ENCODE assay signal across 22 mouse cellular contexts in the genomic region with DNA sequence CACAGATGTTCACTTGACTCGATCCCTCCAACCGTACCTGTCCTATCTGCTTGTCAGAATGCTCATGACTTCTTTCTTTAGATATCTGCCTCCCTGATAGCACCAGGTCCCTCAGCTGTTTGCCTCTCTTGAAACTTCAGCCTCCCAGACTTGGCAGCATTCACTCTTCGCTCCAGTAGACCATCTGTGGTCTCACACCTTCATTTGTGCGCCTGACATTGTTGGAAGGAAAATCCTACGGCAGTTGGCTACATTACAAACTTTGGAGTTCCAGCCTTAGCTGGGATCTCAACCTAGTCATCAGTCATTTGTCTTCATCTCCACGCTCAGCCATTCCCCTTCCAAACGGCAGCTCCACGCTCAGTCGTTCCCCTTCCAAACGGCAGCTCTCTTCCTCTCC.
DNase-seq lines count a peak whose midpoint lies in the region; ATAC-seq and TF ChIP-seq lines count a peak whose summit lies in the region.
"Had no signal": no experiment of that assay in that cellular context is flagged by ENCODE, and none has a peak within 500 bp of the region (broad histone marks: within the 10 kb centered on the region; RNA-seq: fewer than 3 reads in every experiment).

No protein-coding gene starts in this region.

- H3K27me3 ChIP-seq in forebrain, embryonic 14.5 days (replicated peaks; ENCODE audit: control insufficient read depth, insufficient read depth, low read length): no peaks in the 10 kb centered on the region
- no peaks in the 10 kb centered on the region for H3K27me3 ChIP-seq in forebrain, embryonic 10.5 days (ENCODE audit: poor library complexity, severe bottlenecking)
- H3K27me3 ChIP-seq in hindbrain, embryonic 13.5 days: no peaks in the 10 kb centered on the region
- H3K27me3 ChIP-seq: embryonic facial prominence, embryonic 12.5 days; embryonic facial prominence, embryonic 15.5 days; forebrain, embryonic 15.5 days; hindbrain, embryonic 12.5 days; intestine, embryonic 15.5 days had no signal

- intact Hi-C loops in left cerebral cortex, postnatal 36 days (cut with DNase I): no loop called here

- no peak overlapping the region for H3K9ac ChIP-seq in forebrain, embryonic 14.5 days (ENCODE audit: low read length)
- H3K9ac ChIP-seq in hindbrain, embryonic 13.5 days: no peak overlapping the region
- H3K9ac ChIP-seq: embryonic facial prominence, embryonic 12.5 days; embryonic facial prominence, embryonic 15.5 days; forebrain, embryonic 15.5 days; hindbrain, embryonic 12.5 days; intestine, embryonic 15.5 days had no signal

- no peaks in the 10 kb centered on the region for H3K9me3 ChIP-seq in forebrain, embryonic 14.5 days (replicated peaks; ENCODE audit: control insufficient read depth, low read length)
- H3K9me3 ChIP-seq in forebrain, embryonic 10.5 days: no peaks in the 10 kb centered on the region
- H3K9me3 ChIP-seq in hindbrain, embryonic 13.5 days: no peaks in the 10 kb centered on the region
- H3K9me3 ChIP-seq: embryonic facial prominence, embryonic 12.5 days; embryonic facial prominence, embryonic 15.5 days; forebrain, embryonic 15.5 days; hindbrain, embryonic 12.5 days; intestine, embryonic 15.5 days had no signal

- peak; percentile 62 for DNase-seq in forebrain, embryonic 14.5 days (ENCODE audit: low spot score)
- DNase-seq in forebrain, embryonic 10.5 days (ENCODE audit: extremely low spot score, low spot score): no peak
- no peak for DNase-seq in frontal cortex, postnatal 14 days (ENCODE audit: low spot score in 2 of 2)
- peak; percentile 22 to 26 for DNase-seq in left cerebral cortex, postnatal 36 days (ENCODE audit: low spot score in 2 of 2)
- DNase-seq in left cerebral cortex, adult 8-10 months (ENCODE audit: low spot score in 2 of 2): no peak
- DNase-seq in brain, embryonic 14.5 days (ENCODE audit: low read depth): peak; percentile 59
- DNase-seq: adrenal gland, adult 2 months; adrenal gland, postnatal 14 days; cerebellum, adult 2 months; gastrocnemius, postnatal 25 days; kidney, adult 11 months; kidney, adult 8-10 months had no signal

- TF ChIP-seq POLR2A in brain, embryonic 14.5 days (IDR thresholded peaks at IDR 0.05; ENCODE audit: borderline replicate concordance, extremely low read depth, insufficient read depth, insufficient read length, poor library complexity, severe bottlenecking): no peak

- no peak overlapping the region for H3K4me2 ChIP-seq in forebrain, embryonic 14.5 days (ENCODE audit: low read length)
- no peak overlapping the region for H3K4me2 ChIP-seq in hindbrain, embryonic 13.5 days
- H3K4me2 ChIP-seq: embryonic facial prominence, embryonic 12.5 days; embryonic facial prominence, embryonic 15.5 days; forebrain, embryonic 15.5 days; heart, embryonic 11.5 days; hindbrain, embryonic 12.5 days; intestine, embryonic 15.5 days had no signal

- WGBS in forebrain, embryonic 14.5 days: 73% methylated on average over 10 of the region's 10 CpGs
- 93% methylated on average over 10 of the region's 10 CpGs for WGBS in forebrain, embryonic 10.5 days
- 90% methylated on average over 10 of the region's 10 CpGs for WGBS in hindbrain, embryonic 13.5 days

- TF ChIP-seq CTCF in brain, embryonic 14.5 days (IDR thresholded peaks at IDR 0.05; ENCODE audit: borderline replicate concordance, extremely low read depth, insufficient read depth, insufficient read length): no peak

- H3K4me1 ChIP-seq in forebrain, embryonic 14.5 days (ENCODE audit: control insufficient read depth, insufficient read depth, low read length): no peaks in the 10 kb centered on the region
- peaks cover 4% of the 10 kb centered on the region for H3K4me1 ChIP-seq in forebrain, embryonic 10.5 days
- 0 out of 2 replicates have a peak, but pooled peaks cover under 1% of the 10 kb centered on the region for H3K4me1 ChIP-seq in hindbrain, embryonic 13.5 days (replicated peaks)
- H3K4me1 ChIP-seq: embryonic facial prominence, embryonic 12.5 days; embryonic facial prominence, embryonic 15.5 days; intestine, embryonic 15.5 days had no signal

- no peaks in the 10 kb centered on the region for H3K36me3 ChIP-seq in forebrain, embryonic 14.5 days (ENCODE audit: control insufficient read depth, insufficient read depth, low read length)
- no peaks in the 10 kb centered on the region for H3K36me3 ChIP-seq in forebrain, embryonic 10.5 days (replicated peaks)
- no peaks in the 10 kb centered on the region for H3K36me3 ChIP-seq in hindbrain, embryonic 13.5 days
- H3K36me3 ChIP-seq: embryonic facial prominence, embryonic 12.5 days; embryonic facial prominence, embryonic 15.5 days; forebrain, embryonic 15.5 days; hindbrain, embryonic 12.5 days; intestine, embryonic 15.5 days had no signal

- no peak overlapping the region for H3K27ac ChIP-seq in forebrain, embryonic 14.5 days (ENCODE audit: low read depth, low read length)
- no peak overlapping the region for H3K27ac ChIP-seq in forebrain, embryonic 10.5 days
- H3K27ac ChIP-seq in hindbrain, embryonic 13.5 days: no peak overlapping the region
- H3K27ac ChIP-seq: embryonic facial prominence, embryonic 12.5 days; embryonic facial prominence, embryonic 15.5 days; forebrain, embryonic 15.5 days; hindbrain, embryonic 12.5 days; intestine, embryonic 15.5 days had no signal

- no peak overlapping the region for H3K4me3 ChIP-seq in forebrain, embryonic 14.5 days (ENCODE audit: low read depth, low read length)
- no peak overlapping the region for H3K4me3 ChIP-seq in forebrain, embryonic 10.5 days
- H3K4me3 ChIP-seq in hindbrain, embryonic 13.5 days: no peak overlapping the region
- H3K4me3 ChIP-seq: embryonic facial prominence, embryonic 12.5 days; embryonic facial prominence, embryonic 15.5 days; forebrain, embryonic 15.5 days; hindbrain, embryonic 12.5 days; intestine, embryonic 15.5 days had no signal

- ATAC-seq in forebrain, embryonic 14.5 days: no peak
- peak; percentile 56 for ATAC-seq in frontal cortex, adult (ENCODE audit: low TSS enrichment)
- no peak for ATAC-seq in hindbrain, embryonic 13.5 days (ENCODE audit: low FRiP score)
- ATAC-seq: CD4-positive, CD25-positive, alpha-beta regulatory T cell, adult 4 months; forebrain, embryonic 15.5 days; hindbrain, embryonic 16.5 days; intestine, embryonic 15.5 days had no signal

Comparison
In these comparisons a context has a peak if more than half of its experiments do, and no peak if none do; other contexts are left out.
1. DNase-seq: peak in forebrain, embryonic 14.5 days (single experiment), left cerebral cortex, postnatal 36 days (2 of 2) and brain, embryonic 14.5 days (single experiment); none in forebrain, embryonic 10.5 days (single experiment), frontal cortex, postnatal 14 days (0 of 2) and left cerebral cortex, adult 8-10 months (0 of 2).